Mouse (Mus musculus): Measurements from ENCODE around the gene Gm49342.

Gene Gm49342

DNA sequence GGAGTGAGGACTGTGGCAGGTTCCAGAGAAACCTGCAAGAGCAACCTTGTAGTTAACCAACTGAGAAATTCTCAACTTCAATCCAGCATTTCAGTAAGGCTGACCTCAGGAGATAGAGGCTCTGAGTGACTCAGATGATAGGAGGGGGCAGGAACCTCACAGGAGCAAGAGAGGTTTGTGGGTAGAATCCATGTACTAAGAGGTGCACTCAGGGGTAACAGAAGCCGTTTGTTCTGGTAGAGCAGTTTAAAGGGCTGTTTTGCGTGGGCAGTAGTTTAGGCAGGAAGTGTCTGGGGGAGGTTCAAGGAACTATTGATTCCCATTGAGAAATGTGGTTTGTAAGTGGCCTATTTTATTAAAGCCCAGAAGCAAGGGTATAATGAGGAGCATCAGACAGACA lies 36.9 kb downstream of the Gm49342 start:
- ATAC-seq (ENCODE audit: low TSS enrichment) = no peak

DNA sequence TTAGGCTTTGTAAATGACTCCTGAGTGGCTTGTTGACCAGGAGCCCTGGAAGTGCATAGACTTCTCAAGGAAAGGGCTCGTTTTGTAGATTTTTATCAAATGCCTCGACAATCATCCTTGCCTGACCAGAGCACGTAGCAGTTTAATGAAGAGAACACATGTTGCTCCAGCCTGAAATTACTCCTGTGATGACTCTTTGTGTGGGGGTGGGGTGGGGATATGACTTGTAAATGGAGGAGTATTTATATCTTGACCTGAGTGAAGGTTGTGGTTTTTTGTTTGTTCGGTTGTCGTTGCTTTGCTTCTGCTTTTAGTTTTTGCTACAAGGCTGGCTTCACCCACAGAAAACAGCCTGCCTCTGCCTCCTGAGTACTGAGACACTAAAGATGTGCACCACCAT lies 37.5 kb downstream of the Gm49342 start:
- no peak for ATAC-seq (ENCODE audit: low TSS enrichment)

- no peak for ATAC-seq (ENCODE audit: low TSS enrichment)
Measured at GRCm38 (mm10) chr14:50987668-50988067, 43.4 kb downstream of the Gm49342 start.

DNA sequence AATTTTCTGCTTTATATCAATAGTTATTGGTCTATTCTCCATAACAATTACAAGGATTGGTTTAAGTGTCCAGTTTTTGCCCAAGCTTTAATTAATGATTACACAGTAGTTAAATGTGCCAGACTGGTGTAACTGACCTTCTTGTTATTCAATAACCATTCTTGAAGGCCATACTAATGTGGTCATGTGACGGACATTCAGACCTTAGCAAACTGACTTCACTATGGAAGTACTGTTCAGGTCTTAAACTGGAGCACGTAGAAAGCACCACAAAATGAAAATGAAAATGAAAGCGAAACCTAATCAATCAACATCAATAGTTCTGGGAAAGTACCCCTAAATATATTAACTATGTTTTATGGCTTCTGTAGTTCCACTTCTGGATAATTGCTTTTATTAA lies 46.7 kb downstream of the Gm49342 start:
- ATAC-seq (ENCODE audit: low TSS enrichment) = no peak

GRCm38 (mm10) chr14:50997088-50997487 lies 52.8 kb downstream of the Gm49342 start:
- ATAC-seq (ENCODE audit: low TSS enrichment) = no peak

DNA sequence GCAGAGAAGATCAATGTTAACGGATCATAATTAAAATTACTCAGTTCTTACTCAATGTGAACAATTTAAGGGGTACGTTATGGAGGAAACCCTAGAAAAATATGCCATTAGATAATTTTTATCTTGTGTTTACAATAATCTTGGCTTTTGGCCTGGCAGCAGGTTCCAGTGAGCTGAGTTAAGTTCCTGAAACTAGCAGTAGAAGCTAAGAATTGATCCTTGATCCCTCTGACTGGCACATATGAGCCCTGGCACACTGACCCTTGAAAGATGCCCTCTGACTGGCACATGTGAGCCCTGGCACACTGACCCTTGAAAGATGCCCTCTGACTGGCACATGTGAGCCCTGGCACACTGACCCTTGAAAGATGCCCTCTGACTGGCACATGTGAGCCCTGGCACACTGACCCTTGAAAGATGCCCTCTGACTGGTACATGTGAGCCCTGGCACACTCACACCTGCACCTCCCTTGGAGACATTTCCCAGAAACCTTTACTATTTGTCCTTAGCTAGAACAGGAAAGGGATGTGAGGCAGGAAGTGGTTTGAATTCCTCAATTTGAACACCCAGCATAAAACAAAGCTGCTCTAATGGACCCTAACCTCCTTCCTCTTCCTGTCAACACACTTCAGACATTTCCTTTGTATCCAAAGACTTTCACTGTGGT lies 53.8 kb downstream of the Gm49342 start:
- ATAC-seq (ENCODE audit: low TSS enrichment) = no peak

- ATAC-seq (ENCODE audit: low TSS enrichment) = no peak
Measured at GRCm38 (mm10) chr14:51007152-51007801, 63.0 kb downstream of the Gm49342 start, which contains the start of gene Rnase10. Gene Rnase10 (plus strand): TSS chr14:51007751.

GRCm38 (mm10) chr14:51007914-51008713 lies 63.8 kb downstream of the Gm49342 start:
- peak; percentile 94 for ATAC-seq (ENCODE audit: low TSS enrichment)

GRCm38 (mm10) chr14:51008781-51009180 lies 64.5 kb downstream of the Gm49342 start:
- ATAC-seq (ENCODE audit: low TSS enrichment) = peak; percentile 18; the same call in 1 of the 2 replicates

DNA sequence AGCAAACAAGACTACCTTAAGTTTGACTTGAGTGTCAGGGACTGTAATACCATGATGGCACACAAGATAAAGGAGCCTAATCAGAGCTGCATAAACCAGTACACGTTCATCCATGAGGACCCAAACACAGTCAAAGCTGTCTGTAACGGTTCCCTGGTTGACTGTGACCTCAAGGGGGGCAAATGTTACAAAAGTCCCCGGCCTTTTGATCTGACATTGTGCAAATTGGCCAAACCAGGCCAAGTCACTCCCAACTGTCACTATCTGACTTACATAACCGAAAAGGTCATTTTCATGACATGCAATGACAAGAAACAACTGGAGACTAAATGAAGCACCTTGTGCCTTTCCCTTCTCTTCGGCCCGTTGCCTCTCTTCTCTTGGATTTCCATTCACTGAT lies 65.3 kb downstream of the Gm49342 start:
- no peak for ATAC-seq (ENCODE audit: low TSS enrichment)
